Mouse (Mus musculus) ES-Bruce4 (cell line): Measurements from ENCODE around the gene Clock. TPM values are rescaled to one million over a fixed set of nuclear protein-coding genes. Genes with fewer than 3 reads are reported as not detected.

Experiments
- H3K27ac ChIP-seq: 2 replicates; pipeline ENCODE4 v1.5.1; 2012; ENCODE audit warnings: low read length, inconsistent platforms; ENCODE audit not compliant: insufficient read depth
- H3K27me3 ChIP-seq: 2 replicates; pipeline ENCODE4 v1.6.1; 2012; ENCODE audit warnings: mild to moderate bottlenecking, low read length, inconsistent platforms; ENCODE audit not compliant: control insufficient read depth, poor library complexity, insufficient read depth, severe bottlenecking
- H3K36me3 ChIP-seq: 2 replicates; pipeline ENCODE4 v1.6.1; 2012; ENCODE audit warnings: inconsistent platforms, mild to moderate bottlenecking, low read length, moderate library complexity; ENCODE audit not compliant: control insufficient read depth, poor library complexity, insufficient read depth, severe bottlenecking
- H3K4me1 ChIP-seq: one replicate; pipeline ENCODE4 v1.8.1; 2011; ENCODE audit warnings: low read length; ENCODE audit not compliant: control insufficient read depth, insufficient read depth
- H3K4me3 ChIP-seq: 2 replicates; pipeline ENCODE4 v1.5.1; 2011; ENCODE audit warnings: low read depth, mild to moderate bottlenecking, low read length
- H3K9ac ChIP-seq: 2 replicates; pipeline ENCODE4 v1.6.1; 2012; ENCODE audit warnings: low read depth, mild to moderate bottlenecking, inconsistent platforms; ENCODE audit not compliant: poor library complexity, severe bottlenecking
- H3K9me3 ChIP-seq: replicated peaks from 2 replicates; pipeline ENCODE4 v1.6.1; 2012; ENCODE audit warnings: mild to moderate bottlenecking, low read length, inconsistent platforms; ENCODE audit not compliant: control insufficient read depth, poor library complexity, insufficient read depth, severe bottlenecking
- CTCF ChIP-seq: IDR thresholded peaks from one replicate; pipeline ENCODE4 v1.8.1; 2011; ENCODE audit warnings: low read depth, low read length
- EP300 ChIP-seq: IDR thresholded peaks from 2 replicates; pipeline ENCODE4 v1.6.1; 2011; ENCODE audit warnings: low read depth, low read length; ENCODE audit not compliant: insufficient read depth
- POLR2A ChIP-seq: IDR thresholded peaks from one replicate; pipeline ENCODE4 v1.8.1; 2011; ENCODE audit warnings: low read length; ENCODE audit not compliant: insufficient read depth
- polyA plus RNA-seq: library from polyadenylated mRNA; stranded (reverse); fragments of >200 nt; gene quantifications from 2 replicates; pipeline ENCODE4 v1.2.4, GENCODE M21; 2011; ENCODE audit warnings: low read depth; ENCODE audit not compliant: missing spikeins, insufficient read depth, insufficient read length

Clock gene
- polyA plus RNA-seq, 1 experiment, result 17.0 TPM

DNA sequence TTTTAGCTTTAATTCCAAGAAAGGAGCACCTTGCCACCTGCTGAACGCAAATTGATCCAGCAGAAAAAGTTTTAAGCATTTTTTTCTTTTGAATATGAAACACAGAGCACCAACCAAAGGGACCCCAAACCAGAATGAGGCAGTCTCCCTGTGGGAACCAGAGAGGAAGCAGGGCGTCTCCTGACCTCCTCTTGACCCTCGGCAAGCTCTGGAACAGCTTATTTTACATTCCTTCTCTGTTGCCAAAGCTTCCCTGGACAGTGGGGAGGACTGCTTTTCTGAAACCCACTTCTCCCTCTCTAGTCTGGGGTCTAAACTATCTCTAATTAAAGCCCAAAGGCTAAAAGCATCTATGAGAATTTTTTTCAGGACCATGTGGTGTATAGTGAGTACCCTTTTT is 128.2 kb downstream of the Clock start:
- H3K27me3 ChIP-seq, result no peaks in the 10 kb centered on the region; the same call in 1 of the 2 replicates
- H3K4me3 ChIP-seq, result no peak overlapping the region
- no peak overlapping the region for H3K9ac ChIP-seq
- H3K27ac ChIP-seq, result no peak overlapping the region
- no peaks in the 10 kb centered on the region for H3K9me3 ChIP-seq
- H3K4me1 ChIP-seq, result peaks cover 4% of the 10 kb centered on the region
- no peak for TF ChIP-seq POLR2A
- no peak for TF ChIP-seq EP300
- no peak for TF ChIP-seq CTCF
- H3K36me3 ChIP-seq, result no peaks in the 10 kb centered on the region

DNA sequence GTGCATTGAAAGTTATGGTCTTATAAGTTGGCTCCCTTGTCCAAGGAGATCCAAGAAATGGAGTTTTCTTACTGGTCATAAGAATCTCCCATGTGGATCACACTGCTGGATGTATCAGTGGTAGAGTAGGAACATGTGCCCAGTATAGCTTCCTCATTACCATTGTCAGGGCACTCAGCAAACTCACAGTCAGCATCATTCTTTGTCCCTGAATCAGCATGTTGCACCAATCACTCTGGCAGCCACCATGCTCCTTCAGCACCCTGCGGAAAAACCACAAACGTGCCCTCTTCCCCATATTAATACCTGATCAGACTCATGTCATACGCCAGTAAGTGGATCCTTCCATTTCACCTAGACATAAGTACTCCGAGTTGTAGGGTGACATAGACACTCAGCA is 129.5 kb downstream of the Clock start:
- H3K27ac ChIP-seq, result no peak overlapping the region
- no peaks in the 10 kb centered on the region for H3K9me3 ChIP-seq
- no peak overlapping the region for H3K9ac ChIP-seq
- no peak for TF ChIP-seq EP300
- TF ChIP-seq POLR2A, result no peak
- TF ChIP-seq CTCF, result no peak
- H3K27me3 ChIP-seq, result no peaks in the 10 kb centered on the region; the same call in 1 of the 2 replicates
- H3K4me3 ChIP-seq, result no peak overlapping the region
- H3K4me1 ChIP-seq, result peaks cover 4% of the 10 kb centered on the region
- H3K36me3 ChIP-seq, result no peaks in the 10 kb centered on the region

DNA sequence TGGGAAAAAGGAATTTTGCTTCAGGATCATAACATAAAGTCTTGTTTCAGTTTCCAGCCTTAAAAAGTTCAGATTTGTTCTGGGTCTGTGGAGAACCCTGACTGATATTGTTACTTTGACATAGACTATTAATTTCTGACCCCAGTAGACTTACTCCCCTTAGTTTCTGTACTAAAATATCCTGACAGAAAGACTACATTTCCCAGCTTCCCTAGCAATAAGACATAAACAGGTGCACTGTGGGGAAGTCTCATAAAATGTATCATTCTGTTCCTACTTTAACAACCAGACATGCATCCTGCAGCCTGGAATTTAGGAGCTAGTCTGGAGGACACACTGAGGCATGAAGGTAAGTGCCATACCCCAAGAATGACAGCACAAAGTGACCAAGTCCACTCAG is 133.6 kb downstream of the Clock start:
- no peak for TF ChIP-seq POLR2A
- TF ChIP-seq CTCF, result no peak
- TF ChIP-seq EP300, result no peak
- H3K27ac ChIP-seq, result no peak overlapping the region
- no peaks in the 10 kb centered on the region for H3K27me3 ChIP-seq
- H3K4me1 ChIP-seq, result no peaks in the 10 kb centered on the region
- H3K4me3 ChIP-seq, result no peak overlapping the region
- H3K9ac ChIP-seq, result no peak overlapping the region
- H3K36me3 ChIP-seq, result no peaks in the 10 kb centered on the region
- H3K9me3 ChIP-seq, result no peaks in the 10 kb centered on the region

DNA sequence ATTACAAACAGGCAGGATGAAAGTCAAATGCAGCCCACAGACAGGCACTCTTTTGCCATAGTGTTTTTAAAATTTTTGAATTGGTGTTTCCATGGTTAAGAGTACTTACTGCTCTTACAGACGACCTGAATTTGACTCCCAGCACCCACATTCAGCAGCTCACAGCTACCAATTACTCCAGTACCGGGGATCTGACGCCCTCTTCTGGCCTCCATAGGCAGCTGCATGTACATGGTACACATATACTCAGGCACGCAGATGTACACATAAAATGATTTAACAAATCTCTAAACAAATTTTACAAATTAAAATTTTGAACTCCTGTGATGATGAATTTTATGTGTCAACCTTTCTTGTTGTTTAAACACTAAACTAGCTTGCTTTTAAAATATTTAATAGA is 134.1 kb downstream of the Clock start:
- H3K27ac ChIP-seq, result no peak overlapping the region
- no peaks in the 10 kb centered on the region for H3K9me3 ChIP-seq
- TF ChIP-seq POLR2A (no peak), CTCF (peak; percentile 23)
- no peaks in the 10 kb centered on the region for H3K4me1 ChIP-seq
- no peak overlapping the region for H3K9ac ChIP-seq
- no peaks in the 10 kb centered on the region for H3K27me3 ChIP-seq
- H3K36me3 ChIP-seq, result no peaks in the 10 kb centered on the region
- no peak overlapping the region for H3K4me3 ChIP-seq

DNA sequence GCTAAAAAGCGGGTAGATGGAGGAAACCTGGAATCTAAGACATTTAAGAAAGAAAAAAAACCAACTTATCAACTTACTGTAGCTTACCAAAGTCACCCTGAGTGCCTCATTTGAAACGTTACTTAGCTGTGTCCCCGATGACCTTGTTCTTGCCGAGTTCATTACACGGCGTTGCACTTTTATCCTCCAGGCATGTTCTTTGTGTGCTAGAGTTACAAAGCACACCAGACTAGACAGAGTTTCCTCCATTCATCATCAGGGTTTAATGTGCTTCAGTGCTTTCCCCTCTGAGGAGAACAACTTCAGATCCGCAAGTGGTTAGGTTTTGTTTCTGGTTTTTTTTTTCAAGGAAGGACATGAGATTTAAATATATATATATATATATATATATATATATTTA is 139.8 kb downstream of the Clock start:
- no peak overlapping the region for H3K9ac ChIP-seq
- H3K9me3 ChIP-seq, result no peaks in the 10 kb centered on the region
- TF ChIP-seq CTCF (no peak), EP300 (no peak), POLR2A (no peak)
- H3K4me3 ChIP-seq, result no peak overlapping the region
- no peaks in the 10 kb centered on the region for H3K27me3 ChIP-seq
- H3K36me3 ChIP-seq, result no peaks in the 10 kb centered on the region
- H3K4me1 ChIP-seq, result no peaks in the 10 kb centered on the region
- no peak overlapping the region for H3K27ac ChIP-seq

DNA sequence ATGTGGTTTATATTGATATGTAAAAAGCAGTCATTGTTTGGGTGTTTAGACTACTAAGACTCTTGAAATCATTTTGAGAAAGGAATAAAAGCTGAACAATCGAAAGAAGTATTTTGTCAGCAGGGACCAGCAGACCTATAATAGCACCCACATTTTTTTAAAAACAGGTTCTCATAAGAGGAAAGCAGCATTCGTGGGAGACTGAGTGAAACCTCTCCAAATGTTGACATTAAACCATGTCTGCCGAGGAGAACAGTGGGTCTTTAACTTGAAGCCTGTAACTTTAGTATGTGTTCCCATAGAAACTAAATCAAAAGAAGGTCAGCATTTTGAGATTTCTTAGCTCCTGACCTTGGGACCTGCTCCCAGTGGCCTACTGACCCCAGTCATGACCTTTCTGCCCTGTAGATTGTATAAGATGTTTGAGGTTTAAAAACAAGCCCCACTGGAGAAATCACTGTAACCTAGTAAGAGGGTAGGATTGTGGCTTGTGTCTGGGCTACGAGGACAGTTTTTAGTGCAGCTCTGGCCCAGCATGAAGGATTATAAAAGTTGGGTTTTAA is 140.7 kb downstream of the Clock start:
- Histone ChIP-seq H3K9me3 (no peaks in the 10 kb centered on the region), H3K27ac (no peak overlapping the region), H3K36me3 (no peaks in the 10 kb centered on the region), H3K9ac (no peak overlapping the region), H3K4me3 (no peak overlapping the region), H3K4me1 (no peaks in the 10 kb centered on the region), H3K27me3 (no peaks in the 10 kb centered on the region)
- TF ChIP-seq EP300 (no peak), POLR2A (no peak), CTCF (no peak)
